Mouse (Mus musculus): Measurements from ENCODE around the gene Gm4744.
"Not testable (repeated sequence)": the region's sequence is repeated elsewhere in the genome, so short reads cannot be mapped to it uniquely, and the experiment has no call there.

The Gm4744 gene

GRCm38 (mm10) chr6:40951770-40952169 is at the start of gene Gm4744:
Gene Gm4744, minus strand, starts transcription at chr6:40951870.
- DNase-seq (ENCODE audit: low spot score), result no peak

DNA sequence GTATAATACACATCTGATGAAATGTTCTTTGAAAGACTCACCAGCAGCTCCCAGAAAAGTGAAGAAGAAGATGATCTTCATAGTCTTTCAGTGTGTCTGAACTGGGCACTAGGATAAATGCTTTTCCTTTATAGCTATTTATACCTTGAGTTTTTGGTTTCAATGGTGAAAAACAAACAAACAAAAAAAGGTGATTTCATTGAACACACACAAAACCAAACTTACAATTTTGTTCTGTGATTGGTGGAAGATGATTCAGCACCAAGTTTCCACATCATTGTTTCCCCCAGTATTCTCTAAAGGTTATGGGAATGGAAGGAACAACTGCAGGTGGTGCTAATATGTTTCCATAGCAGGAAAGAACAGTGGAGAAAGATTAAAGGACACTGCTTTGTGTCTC is 47.7 kb upstream of the Gm4744 start, which contains the start of gene Gm2663:
TSS of gene Gm2663 (minus strand) at position 101 of the 400 bp plus-strand sequence.
- not testable (repeated sequence) for DNase-seq (ENCODE audit: low spot score)

- DNase-seq (ENCODE audit: low spot score), result not testable (repeated sequence)
These were observed 12.8 kb upstream of the Gm4744 start, which contains the start of gene 1810009J06Rik for GRCm38 (mm10) chr6:40964454-40964853. Gene 1810009J06Rik, plus strand, starts transcription at chr6:40964754.

DNA sequence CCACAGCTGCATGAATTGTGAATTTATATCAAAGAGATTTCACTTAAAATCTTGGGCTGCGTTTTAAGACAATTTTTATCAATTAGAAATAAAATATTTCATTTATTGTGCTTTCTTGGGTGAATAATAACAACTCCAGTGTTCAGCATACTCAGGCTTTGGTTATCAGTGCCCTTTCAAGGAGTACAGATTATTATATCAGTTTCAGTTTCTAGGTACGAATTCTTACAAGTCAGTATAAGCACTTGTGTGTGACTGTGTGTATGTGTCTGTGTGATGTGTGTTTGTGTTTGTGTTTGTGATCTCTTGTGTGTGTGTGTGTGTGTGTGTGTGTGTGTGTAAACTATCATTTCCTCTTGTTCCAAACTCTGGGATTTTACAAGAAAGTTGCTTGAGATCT is 2.0 kb upstream of the Gm4744 start:
- no peak for DNase-seq (ENCODE audit: low spot score)

DNA sequence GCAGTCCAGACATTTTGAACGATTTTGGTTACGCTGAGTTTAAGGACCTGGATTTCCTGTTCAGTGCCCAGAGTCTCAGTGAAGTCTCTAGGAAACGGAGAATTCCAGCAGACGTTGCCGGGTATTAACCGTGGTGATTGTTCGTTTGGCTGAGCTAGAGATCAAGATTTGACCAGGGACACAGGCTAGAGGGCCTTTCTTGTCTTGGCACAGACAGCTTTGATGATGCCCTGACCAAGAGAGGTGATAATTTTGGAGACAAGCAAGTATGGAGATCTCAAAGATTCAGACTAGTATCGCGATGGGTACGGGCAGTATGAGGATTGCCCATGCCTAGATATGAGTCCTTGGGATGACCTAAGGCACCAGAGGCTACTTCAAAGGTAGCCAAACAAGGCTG is 11.2 kb downstream of the Gm4744 start, which contains the start of gene 1700074P13Rik:
TSS of gene 1700074P13Rik (minus strand) at position 101 of the 400 bp plus-strand sequence.
- no peak for DNase-seq (ENCODE audit: low spot score)

DNA sequence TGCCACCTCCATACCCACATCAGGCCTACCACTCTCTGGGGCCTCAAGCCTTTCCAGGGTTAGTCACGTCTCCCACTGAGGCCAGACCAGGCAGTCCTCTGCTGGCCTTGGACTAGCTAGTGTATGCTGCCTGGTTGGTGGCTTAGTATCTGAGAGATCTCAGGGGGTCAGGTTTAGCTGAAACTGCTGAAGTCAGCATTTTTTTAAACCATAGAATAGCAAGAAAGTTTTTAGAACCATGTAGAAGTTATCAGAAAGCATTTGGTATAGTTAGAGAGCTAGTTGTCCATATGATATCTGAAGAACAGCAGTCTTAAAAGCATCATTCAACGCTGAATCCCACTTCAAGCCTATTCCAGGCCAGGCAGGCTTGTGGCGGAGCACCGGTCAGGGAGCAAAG is 31.7 kb downstream of the Gm4744 start:
- no peak for DNase-seq (ENCODE audit: low spot score)

GRCm38 (mm10) chr6:40900287-40900686 is 51.4 kb downstream of the Gm4744 start, which contains the start of gene Prss58:
Gene Prss58, minus strand, starts transcription at chr6:40900387.
- no peak for DNase-seq (ENCODE audit: low spot score)
